Mouse (Mus musculus): Measurements from ENCODE around the gene Tm7sf3. TPM values are rescaled to one million over a fixed set of nuclear protein-coding genes. Genes with fewer than 3 reads are reported as not detected.
A peak's percentile ranks its signal among the peaks of the same experiment; 100 is the strongest.

Tm7sf3 gene
- total and polyA plus RNA-seq, 2 experiments from 2014 or later = 27.3 to 41.7 TPM

DNA sequence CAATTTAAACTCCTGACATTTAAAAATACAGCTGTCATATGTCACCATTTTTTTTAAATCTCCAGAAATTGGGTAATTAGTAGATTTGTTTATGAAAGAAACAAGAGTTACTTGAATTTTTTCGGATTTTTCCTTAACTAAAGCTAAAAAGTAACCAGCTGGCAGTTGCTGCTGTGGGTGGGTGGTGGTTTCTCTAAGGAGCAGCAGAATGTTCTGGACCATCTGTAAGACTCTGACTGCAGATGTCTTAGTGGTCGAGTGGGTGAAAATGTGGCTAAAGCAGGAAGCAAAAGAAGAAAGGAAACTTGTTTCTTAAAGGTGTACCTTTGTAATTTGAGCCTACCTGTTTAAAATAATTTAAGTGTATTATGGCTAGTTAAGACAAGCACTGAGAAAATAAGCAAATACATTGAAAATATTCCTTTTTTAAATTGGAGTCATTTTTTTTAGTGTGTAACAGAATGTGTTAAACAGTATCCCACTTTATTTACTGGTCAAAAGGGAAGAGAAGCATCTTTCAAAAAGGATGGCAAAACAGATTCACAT, 62.2 kb downstream of the Tm7sf3 start:
- DNase-seq (ENCODE audit: low spot score) (no peak), ATAC-seq (ENCODE audit: insufficient read depth, low read depth) (no peak)
- Histone ChIP-seq H3K4me1 (ENCODE audit: control insufficient read depth, insufficient read depth) (peaks cover 14% of the 10 kb centered on the region; the same call in 1 of the 2 replicates), H3K4me3 (ENCODE audit: low read depth, low read length) (no peak overlapping the region), H3K9me3 (replicated peaks; ENCODE audit: control insufficient read depth, low read length) (no peaks in the 10 kb centered on the region), H3K4me2 (ENCODE audit: low read depth, low read length) (no peak overlapping the region), H3K27me3 (ENCODE audit: control insufficient read depth, insufficient read depth, low read length) (no peaks in the 10 kb centered on the region), H3K36me3 (replicated peaks; ENCODE audit: control insufficient read depth, insufficient read depth, low read length) (peaks cover 5% of the 10 kb centered on the region), H3K27ac (ENCODE audit: low read depth) (no peak overlapping the region), H3K9ac (replicated peaks; ENCODE audit: low read depth, low read length) (no peak overlapping the region)
- WGBS = 27% methylated on average over 2 of the region's 2 CpGs
- TF ChIP-seq CTCF (IDR thresholded peaks at IDR 0.05; ENCODE audit: low read depth) (no peak), EP300 (IDR thresholded peaks at IDR 0.05; ENCODE audit: low read depth) (no peak)

- 3% methylated on average over 7 of the region's 7 CpGs for WGBS
- DNase-seq (ENCODE audit: low spot score) (peak; percentile 11), ATAC-seq (ENCODE audit: insufficient read depth, low read depth) (no peak)
- TF ChIP-seq EP300 (IDR thresholded peaks at IDR 0.05; ENCODE audit: low read depth) (no peak), CTCF (IDR thresholded peaks at IDR 0.05; ENCODE audit: low read depth) (no peak)
- Histone ChIP-seq H3K27ac (ENCODE audit: low read depth) (peak overlapping the region; percentile 98), H3K9ac (replicated peaks; ENCODE audit: low read depth, low read length) (peak overlapping the region; percentile 93), H3K4me3 (ENCODE audit: low read depth, low read length) (peak overlapping the region; percentile 92), H3K9me3 (replicated peaks; ENCODE audit: control insufficient read depth, low read length) (no peaks in the 10 kb centered on the region), H3K36me3 (replicated peaks; ENCODE audit: control insufficient read depth, insufficient read depth, low read length) (peaks cover 3% of the 10 kb centered on the region; the same call in 1 of the 2 replicates), H3K27me3 (ENCODE audit: control insufficient read depth, insufficient read depth, low read length) (no peaks in the 10 kb centered on the region), H3K4me2 (ENCODE audit: low read depth, low read length) (peak overlapping the region; percentile 96), H3K4me1 (ENCODE audit: control insufficient read depth, insufficient read depth) (peaks cover 17% of the 10 kb centered on the region; the same call in 1 of the 2 replicates)
Measured at GRCm38 (mm10) chr6:146578586-146578985, 64.0 kb downstream of the Tm7sf3 start.

- Histone ChIP-seq H3K36me3 (replicated peaks; ENCODE audit: control insufficient read depth, insufficient read depth, low read length) (peaks cover 3% of the 10 kb centered on the region; the same call in 1 of the 2 replicates), H3K27ac (ENCODE audit: low read depth) (peak overlapping the region; percentile 98), H3K9me3 (replicated peaks; ENCODE audit: control insufficient read depth, low read length) (no peaks in the 10 kb centered on the region), H3K4me1 (ENCODE audit: control insufficient read depth, insufficient read depth) (peaks cover 17% of the 10 kb centered on the region; the same call in 1 of the 2 replicates), H3K27me3 (ENCODE audit: control insufficient read depth, insufficient read depth, low read length) (no peaks in the 10 kb centered on the region), H3K4me3 (ENCODE audit: low read depth, low read length) (peak overlapping the region; percentile 92), H3K9ac (replicated peaks; ENCODE audit: low read depth, low read length) (peak overlapping the region; percentile 93), H3K4me2 (ENCODE audit: low read depth, low read length) (peak overlapping the region; percentile 96)
- WGBS = 0% methylated on average over 22 of the region's 22 CpGs
- peak; percentile 60 for DNase-seq (ENCODE audit: low spot score)
- TF ChIP-seq CTCF (IDR thresholded peaks at IDR 0.05; ENCODE audit: low read depth) = no peak
- TF ChIP-seq EP300 (IDR thresholded peaks at IDR 0.05; ENCODE audit: low read depth) = no peak
- peak; percentile 47 for ATAC-seq (ENCODE audit: insufficient read depth, low read depth)
Measured at GRCm38 (mm10) chr6:146578111-146578531, 64.5 kb downstream of the Tm7sf3 start.

DNA sequence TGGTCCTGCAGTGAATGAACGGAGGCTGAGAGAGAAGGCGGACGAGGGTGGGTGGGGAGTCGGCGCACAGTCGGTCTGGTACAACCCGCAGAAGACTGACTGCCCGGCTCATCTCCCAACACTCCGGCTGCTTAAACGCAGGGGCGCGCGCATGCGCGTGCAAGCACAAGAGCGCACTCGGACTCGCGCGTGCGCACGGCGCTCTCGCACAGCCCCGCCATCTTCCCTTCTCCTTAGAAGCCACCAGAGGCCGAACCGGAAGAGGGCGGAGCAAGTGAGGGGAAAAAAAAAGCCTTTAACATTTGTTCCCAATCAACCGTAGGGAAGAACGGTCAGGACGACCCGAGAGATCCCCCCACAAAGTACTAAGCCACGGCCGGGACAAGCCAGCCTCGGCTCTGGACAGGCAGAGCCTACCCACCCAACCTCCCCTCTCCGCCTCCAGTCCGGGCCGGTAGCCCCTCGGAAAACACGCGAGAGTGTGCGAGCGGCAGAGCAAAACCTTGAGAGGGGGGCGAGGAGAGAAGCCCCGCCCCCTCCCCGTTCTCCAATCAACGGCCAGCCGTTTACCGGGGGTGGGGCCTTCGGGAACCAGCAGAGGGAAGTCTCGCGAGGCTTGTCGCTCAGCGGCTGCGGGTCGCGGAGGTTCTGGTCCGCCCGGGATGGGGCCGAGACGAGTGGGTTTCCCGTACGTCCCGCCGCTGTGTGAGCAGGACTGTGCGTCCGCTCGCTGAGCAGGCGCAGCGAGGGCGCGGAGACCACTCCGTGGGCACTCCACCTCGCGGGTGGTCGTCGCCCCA, 65.1 kb downstream of the Tm7sf3 start, which contains the start of gene Ints13:
Ints13 (minus strand) TSS at position 526 of the 800 bp plus-strand sequence.
- Histone ChIP-seq H3K27me3 (ENCODE audit: control insufficient read depth, insufficient read depth, low read length) (no peaks in the 10 kb centered on the region), H3K27ac (ENCODE audit: low read depth) (peak within 1 kb of the TSS; percentile 98), H3K36me3 (replicated peaks; ENCODE audit: control insufficient read depth, insufficient read depth, low read length) (peaks cover 3% of the 10 kb centered on the region; the same call in 1 of the 2 replicates), H3K4me2 (ENCODE audit: low read depth, low read length) (peak within 1 kb of the TSS; percentile 96), H3K4me3 (ENCODE audit: low read depth, low read length) (peak within 1 kb of the TSS; percentile 92), H3K9me3 (replicated peaks; ENCODE audit: control insufficient read depth, low read length) (no peaks in the 10 kb centered on the region), H3K9ac (replicated peaks; ENCODE audit: low read depth, low read length) (peak within 1 kb of the TSS; percentile 93), H3K4me1 (ENCODE audit: control insufficient read depth, insufficient read depth) (peaks cover 17% of the 10 kb centered on the region; the same call in 1 of the 2 replicates)
- ATAC-seq (ENCODE audit: insufficient read depth, low read depth) (peak; percentile 94), DNase-seq (ENCODE audit: low spot score) (peak; percentile 100)
- TF ChIP-seq CTCF (IDR thresholded peaks at IDR 0.05; ENCODE audit: low read depth) = no peak
- TF ChIP-seq EP300 (IDR thresholded peaks at IDR 0.05; ENCODE audit: low read depth) = peak; percentile 90
- under 1% methylated on average over 77 of the region's 77 CpGs for WGBS

DNA sequence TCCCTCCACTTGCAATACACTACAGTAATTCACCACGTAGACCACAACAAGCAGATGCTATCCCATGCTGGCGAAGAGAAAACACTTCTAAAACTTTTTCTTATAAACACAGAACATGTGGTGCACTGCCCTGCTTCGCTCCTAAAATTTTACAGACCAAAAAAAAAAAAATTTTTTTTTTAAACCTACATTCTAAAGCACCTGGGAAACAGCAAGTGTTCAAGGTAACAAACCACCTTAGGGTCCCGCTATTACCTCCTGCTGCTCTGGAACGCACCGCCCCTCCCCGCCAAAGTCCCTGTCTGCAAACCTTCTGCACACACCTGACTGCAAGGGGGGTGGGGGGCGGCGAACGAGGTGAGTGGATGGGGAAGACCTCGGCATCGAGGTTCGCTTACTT, 65.7 kb downstream of the Tm7sf3 start, which contains the start of gene Fgfr1op2:
Fgfr1op2 (plus strand) TSS at position 301 of the 400 bp plus-strand sequence.
- Histone ChIP-seq H3K27ac (ENCODE audit: low read depth) (peak within 1 kb of the TSS; percentile 98), H3K9ac (replicated peaks; ENCODE audit: low read depth, low read length) (peak within 1 kb of the TSS; percentile 93), H3K4me2 (ENCODE audit: low read depth, low read length) (peak within 1 kb of the TSS; percentile 96), H3K27me3 (ENCODE audit: control insufficient read depth, insufficient read depth, low read length) (no peaks in the 10 kb centered on the region), H3K4me1 (ENCODE audit: control insufficient read depth, insufficient read depth) (peaks cover 17% of the 10 kb centered on the region; the same call in 1 of the 2 replicates), H3K36me3 (replicated peaks; ENCODE audit: control insufficient read depth, insufficient read depth, low read length) (peaks cover 3% of the 10 kb centered on the region; the same call in 1 of the 2 replicates), H3K4me3 (ENCODE audit: low read depth, low read length) (peak within 1 kb of the TSS; percentile 92), H3K9me3 (replicated peaks; ENCODE audit: control insufficient read depth, low read length) (no peaks in the 10 kb centered on the region)
- ATAC-seq (ENCODE audit: insufficient read depth, low read depth) (no peak), DNase-seq (ENCODE audit: low spot score) (no peak)
- TF ChIP-seq CTCF (IDR thresholded peaks at IDR 0.05; ENCODE audit: low read depth) = no peak
- TF ChIP-seq EP300 (IDR thresholded peaks at IDR 0.05; ENCODE audit: low read depth) = no peak
- WGBS = under 1% methylated on average over 13 of the region's 13 CpGs
